Mouse (Mus musculus): ENCODE data around the gene Arntl.

Arntl gene

GRCm38 (mm10) chr7:113206644-113207470 lies at the start of gene Arntl:
Gene Arntl (plus strand): TSS chr7:113207465.
- peak; percentile 96 for DNase-seq (ENCODE audit: low read depth, low spot score)

GRCm38 (mm10) chr7:113161077-113161698 lies 46.1 kb upstream of the Arntl start:
- no peak for DNase-seq (ENCODE audit: low read depth, low spot score)

- no peak for DNase-seq (ENCODE audit: low read depth, low spot score)
Observed at GRCm38 (mm10) chr7:113164719-113165118, 42.5 kb upstream of the Arntl start.

DNA sequence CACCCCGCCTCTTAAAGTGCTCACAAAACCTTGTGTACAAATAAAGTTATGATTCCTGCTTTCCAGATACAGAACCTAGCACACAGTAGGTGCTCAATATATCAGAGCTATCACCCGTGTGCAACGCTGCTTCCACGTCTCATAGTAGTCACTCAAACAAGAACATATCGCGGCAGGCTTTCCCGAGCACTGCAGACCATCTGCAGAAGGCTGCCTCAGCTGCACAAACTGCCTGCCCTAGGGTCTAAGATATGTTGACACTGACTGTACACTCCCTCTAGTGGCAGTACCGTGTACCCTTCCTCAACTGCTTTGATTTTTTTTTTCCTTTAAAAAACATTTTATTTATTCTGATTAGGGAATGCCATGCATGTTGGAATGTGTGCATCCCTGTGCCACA lies 40.2 kb upstream of the Arntl start:
- peak; percentile 47 for DNase-seq (ENCODE audit: low read depth, low spot score)

DNA sequence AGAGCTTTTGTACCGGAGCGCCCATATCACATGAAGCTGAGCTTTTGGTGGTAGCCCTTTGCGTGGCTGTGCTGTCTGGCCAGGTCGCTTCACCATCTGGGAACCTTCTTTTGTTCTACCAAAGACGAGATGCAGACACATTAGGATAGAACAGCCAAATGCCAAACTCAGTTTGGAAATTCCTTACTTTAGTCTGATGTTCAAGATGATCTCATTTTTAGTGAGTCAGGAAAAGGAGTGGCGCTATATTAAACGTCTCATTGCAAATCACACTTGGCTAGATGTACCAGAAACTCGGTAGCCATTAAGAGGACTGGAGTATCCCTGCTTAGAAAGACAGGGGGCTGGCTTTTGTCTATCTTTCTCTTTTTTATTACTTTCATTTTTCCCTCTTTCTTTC lies 38.7 kb upstream of the Arntl start:
- DNase-seq (ENCODE audit: low read depth, low spot score): no peak

DNA sequence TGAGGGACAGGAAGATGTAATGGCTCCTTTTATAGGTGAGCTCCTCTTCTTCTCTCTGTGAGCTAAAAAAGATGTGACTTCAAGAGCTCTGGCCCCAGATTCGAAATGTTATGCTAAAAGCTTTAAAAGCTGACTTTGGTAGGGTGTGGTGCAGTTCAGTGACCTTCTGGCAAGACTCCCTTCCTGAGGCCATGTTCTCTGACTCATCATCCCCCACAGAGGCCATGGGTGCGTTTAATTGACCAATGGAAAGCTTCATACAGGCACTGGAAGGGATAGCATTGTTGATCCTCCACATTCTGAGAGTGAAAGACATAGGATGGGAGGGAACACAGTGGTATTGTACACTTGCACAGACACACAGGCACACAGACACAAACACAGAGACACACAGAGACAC lies 34.8 kb upstream of the Arntl start:
- DNase-seq (ENCODE audit: low read depth, low spot score): no peak

GRCm38 (mm10) chr7:113175481-113175880 lies 31.8 kb upstream of the Arntl start:
- DNase-seq (ENCODE audit: low read depth, low spot score): no peak

GRCm38 (mm10) chr7:113178073-113178472 lies 29.2 kb upstream of the Arntl start:
- no peak for DNase-seq (ENCODE audit: low read depth, low spot score)

DNA sequence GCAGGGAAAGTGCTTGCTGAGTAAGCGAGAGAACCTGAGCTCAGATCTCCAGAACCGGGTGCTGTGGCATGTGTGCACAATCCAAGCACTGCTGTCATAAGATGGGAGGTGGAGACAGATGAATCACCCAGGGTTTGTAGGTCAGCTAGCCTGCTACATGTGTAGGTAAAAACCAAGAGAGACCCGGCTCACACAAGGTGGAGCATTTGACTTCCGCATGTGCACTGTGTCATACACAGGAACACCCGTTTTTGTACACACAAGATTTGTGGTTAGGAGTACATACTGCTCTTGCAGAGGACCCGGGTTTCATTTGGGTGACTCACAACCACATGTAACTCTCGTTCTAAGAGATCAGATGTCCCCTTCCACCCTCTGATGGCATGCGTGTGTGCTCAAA lies 23.5 kb upstream of the Arntl start:
- no peak for DNase-seq (ENCODE audit: low read depth, low spot score)

DNA sequence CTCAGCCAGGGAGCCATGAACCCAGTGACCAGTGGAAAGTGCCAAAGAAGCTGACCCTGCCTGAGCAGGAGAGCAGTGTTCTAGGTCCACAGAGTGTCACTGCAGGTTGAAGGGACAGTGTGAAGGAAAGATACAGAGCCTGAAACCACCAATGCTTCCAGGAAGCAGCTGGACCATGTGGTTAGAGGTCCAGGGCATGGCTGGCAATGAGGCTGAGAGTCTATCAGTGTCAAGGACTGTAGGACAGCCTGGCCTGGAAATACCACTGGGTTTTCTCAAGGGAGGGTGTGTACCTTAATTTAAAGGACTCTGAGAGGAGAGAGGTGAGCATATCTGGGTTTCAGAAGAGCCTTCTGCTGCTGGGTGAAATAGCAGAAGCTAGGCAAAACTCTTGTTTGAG lies 22.2 kb upstream of the Arntl start:
- no peak for DNase-seq (ENCODE audit: low read depth, low spot score)

DNA sequence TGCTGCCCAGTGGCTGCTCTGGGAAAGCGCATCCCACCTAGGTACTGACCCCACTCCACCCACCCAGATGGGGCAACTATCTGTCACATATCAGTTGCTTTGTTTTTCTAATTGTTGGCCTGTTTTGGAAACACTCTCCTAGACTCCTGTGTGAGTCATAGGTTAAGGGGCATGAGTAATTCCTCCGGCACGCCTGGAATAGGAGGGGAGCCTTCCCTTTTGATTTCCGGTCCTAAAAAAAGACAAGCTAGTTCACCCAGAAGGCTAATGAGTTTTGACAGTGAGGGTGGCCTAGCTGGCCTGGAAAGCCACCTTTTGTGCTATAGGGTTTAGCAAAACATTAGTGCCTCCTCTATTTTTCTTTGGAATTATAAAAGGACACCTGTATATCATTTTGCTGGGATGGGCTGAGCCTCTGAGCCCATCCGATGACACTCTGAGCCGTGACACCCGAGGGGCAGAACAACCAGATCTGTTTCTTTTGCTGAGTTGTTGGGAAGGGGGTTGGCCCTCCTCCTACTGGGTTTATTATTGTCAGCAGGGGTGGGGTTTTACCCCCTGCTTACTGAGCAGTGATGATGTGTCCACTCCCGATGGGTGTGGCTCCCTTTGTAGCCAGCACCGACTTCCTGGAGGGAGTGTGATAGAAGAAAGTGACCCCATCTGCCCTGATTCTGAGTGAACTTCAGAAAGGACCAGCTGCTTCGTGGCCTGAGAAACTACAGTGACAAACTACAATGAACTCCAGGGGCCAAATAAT lies 21.0 kb upstream of the Arntl start:
- DNase-seq (ENCODE audit: low read depth, low spot score): no peak

DNA sequence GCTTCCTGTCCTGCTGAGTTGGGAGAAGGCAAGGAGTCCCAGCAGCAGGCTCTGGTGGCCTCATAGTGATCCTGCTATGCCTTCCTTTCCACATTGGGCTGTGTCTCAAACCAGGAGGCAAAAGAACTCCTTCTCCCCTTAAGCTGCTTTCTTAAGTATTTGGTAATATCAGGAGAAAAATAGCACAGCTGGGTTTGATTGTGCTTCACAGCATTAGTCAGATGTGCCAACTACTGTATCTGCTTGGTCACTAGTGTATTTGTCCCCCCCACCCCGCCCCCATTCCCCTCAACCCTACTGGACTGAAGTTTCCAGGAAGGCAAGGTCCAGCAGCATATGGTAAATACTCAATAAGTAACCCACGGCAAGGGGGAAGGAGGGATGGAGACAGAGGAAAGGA lies 19.2 kb upstream of the Arntl start:
- DNase-seq (ENCODE audit: low read depth, low spot score): no peak

GRCm38 (mm10) chr7:113188566-113188965 lies 18.7 kb upstream of the Arntl start:
- DNase-seq (ENCODE audit: low read depth, low spot score): no peak

- no peak for DNase-seq (ENCODE audit: low read depth, low spot score)
Observed at GRCm38 (mm10) chr7:113191787-113192186, 15.5 kb upstream of the Arntl start.

DNA sequence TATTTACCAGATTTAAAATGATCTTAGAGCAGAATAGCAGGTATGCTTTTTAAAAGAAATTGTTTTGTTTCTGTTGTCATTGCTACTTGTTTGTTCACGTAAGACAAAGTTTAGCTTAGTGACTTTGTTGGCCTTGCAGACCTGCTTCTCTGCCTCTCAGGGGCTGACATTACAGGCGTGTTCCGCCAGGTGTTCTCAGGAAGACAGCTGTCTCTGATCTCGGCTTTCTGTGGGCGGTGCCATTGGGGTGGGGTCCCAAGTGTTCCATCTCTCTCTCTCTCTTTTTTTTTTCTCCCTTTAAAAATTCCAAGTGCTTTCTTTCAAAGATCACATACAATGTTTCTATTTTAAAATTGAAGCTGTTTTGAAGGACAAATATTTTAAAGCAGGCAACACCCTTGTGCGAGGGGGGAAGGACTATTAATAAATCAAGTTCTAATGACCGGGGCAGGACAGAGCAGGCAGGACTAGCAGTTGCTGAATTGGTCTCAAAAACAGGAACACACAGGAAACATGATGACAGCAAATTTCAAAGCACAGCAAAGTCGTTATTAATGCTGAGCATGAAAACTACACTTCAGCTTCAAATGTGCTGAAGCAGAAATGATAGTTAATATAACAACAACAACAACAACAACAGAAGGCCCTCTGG lies 14.4 kb upstream of the Arntl start:
- DNase-seq (ENCODE audit: low read depth, low spot score): peak; percentile 38

DNA sequence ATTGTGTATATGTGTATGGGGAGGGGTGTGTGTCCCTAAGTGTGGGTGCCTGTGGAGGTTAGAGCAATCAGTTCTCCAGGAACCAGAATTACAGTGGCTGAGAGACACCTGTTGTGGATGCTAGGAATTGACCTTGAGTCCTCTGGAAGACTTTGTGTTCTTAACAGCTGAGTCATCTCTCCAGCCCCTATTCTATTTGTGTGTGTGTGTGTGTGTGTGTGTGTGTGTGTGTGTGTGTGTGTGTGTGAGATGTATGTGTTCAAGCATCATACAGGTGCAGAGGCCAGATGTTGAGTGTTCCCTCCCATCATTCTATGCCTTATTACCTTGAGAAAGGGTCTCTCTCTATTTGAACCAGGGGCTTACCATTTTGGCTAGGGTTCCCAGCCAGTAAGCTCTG lies 13.4 kb upstream of the Arntl start:
- DNase-seq (ENCODE audit: low read depth, low spot score): no peak

DNA sequence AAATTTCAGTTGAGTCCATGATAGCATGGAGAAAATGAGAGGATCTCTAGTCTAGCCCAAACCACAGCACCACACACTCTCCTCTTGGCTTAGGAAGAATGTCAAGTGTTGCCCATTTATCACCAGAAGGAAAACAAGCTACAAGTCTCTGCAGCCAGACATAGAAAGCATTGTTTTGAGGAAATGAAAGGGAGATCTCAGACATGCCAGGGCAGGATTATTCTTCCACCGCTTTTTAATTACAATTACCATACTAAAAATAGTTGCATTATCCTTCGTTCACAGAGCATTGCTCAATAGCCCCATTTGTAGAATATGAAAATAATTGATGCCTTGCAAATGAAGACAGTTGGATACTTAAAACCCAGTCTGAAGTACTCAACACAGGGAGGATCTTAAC lies 12.0 kb upstream of the Arntl start:
- no peak for DNase-seq (ENCODE audit: low read depth, low spot score)

- no peak for DNase-seq (ENCODE audit: low read depth, low spot score)
Observed at GRCm38 (mm10) chr7:113196171-113196570, 11.1 kb upstream of the Arntl start.

GRCm38 (mm10) chr7:113197161-113197775 lies 10.0 kb upstream of the Arntl start:
- no peak for DNase-seq (ENCODE audit: low read depth, low spot score)

- no peak for DNase-seq (ENCODE audit: low read depth, low spot score)
Observed at GRCm38 (mm10) chr7:113201584-113201983, 5.7 kb upstream of the Arntl start.

All from WW6 (cell line).